8 mouse cellular contexts compared by ENCODE assay signal in genomic region chr6:28480752-28481492, GRCm38 (mm10). TPM values are rescaled to one million over a fixed set of nuclear protein-coding genes. Genes with fewer than 3 reads are reported as not detected.
DNase-seq lines count a peak whose midpoint lies in the region; ATAC-seq and TF ChIP-seq lines count a peak whose summit lies in the region.

No protein-coding gene starts in this region.

- no peak for ATAC-seq in lung, embryonic 14.5 days (ENCODE audit: insufficient read depth)
- ATAC-seq in embryonic facial prominence, embryonic 12.5 days (ENCODE audit: insufficient number of reproducible peaks, insufficient read depth, low FRiP score, low TSS enrichment): no peak
- no peak for ATAC-seq in kidney, embryonic 14.5 days (ENCODE audit: low FRiP score, low TSS enrichment)
- ATAC-seq in neural tube, embryonic 12.5 days (ENCODE audit: low FRiP score, low read depth): no peak
- ATAC-seq in cerebellum, adult (ENCODE audit: insufficient number of reproducible peaks, low FRiP score, low TSS enrichment): no peak; the same call in 1 of the 2 replicates

- peak overlapping the region; percentile 92 for H3K4me3 ChIP-seq in lung, embryonic 14.5 days (ENCODE audit: low read depth, low read length)
- peak overlapping the region; percentile 84 for H3K4me3 ChIP-seq in embryonic facial prominence, embryonic 12.5 days
- peak overlapping the region; percentile 83 for H3K4me3 ChIP-seq in kidney, embryonic 14.5 days (ENCODE audit: low read length)
- H3K4me3 ChIP-seq in neural tube, embryonic 12.5 days: peak overlapping the region; percentile 83

- no peaks in the 10 kb centered on the region for H3K9me3 ChIP-seq in lung, embryonic 14.5 days (ENCODE audit: low read depth, low read length)
- no peaks in the 10 kb centered on the region for H3K9me3 ChIP-seq in embryonic facial prominence, embryonic 12.5 days
- H3K9me3 ChIP-seq in kidney, embryonic 14.5 days (ENCODE audit: control insufficient read depth, low read length): no peaks in the 10 kb centered on the region
- no peaks in the 10 kb centered on the region for H3K9me3 ChIP-seq in neural tube, embryonic 12.5 days

- H3K4me2 ChIP-seq in lung, embryonic 14.5 days: peak overlapping the region; percentile 66
- peak overlapping the region; percentile 60 for H3K4me2 ChIP-seq in embryonic facial prominence, embryonic 12.5 days (replicated peaks)
- H3K4me2 ChIP-seq in kidney, embryonic 14.5 days (replicated peaks; ENCODE audit: low read depth, low read length): peak overlapping the region; percentile 67
- peak overlapping the region; percentile 72 for H3K4me2 ChIP-seq in neural tube, embryonic 12.5 days (replicated peaks)

- 5% methylated on average over 21 of the region's 21 CpGs for WGBS in lung, embryonic 14.5 days
- 5% methylated on average over 21 of the region's 21 CpGs for WGBS in embryonic facial prominence, embryonic 12.5 days
- 5% methylated on average over 21 of the region's 21 CpGs for WGBS in kidney, embryonic 14.5 days
- 7% methylated on average over 21 of the region's 21 CpGs for WGBS in neural tube, embryonic 12.5 days

- peak overlapping the region; percentile 87 for H3K27ac ChIP-seq in lung, embryonic 14.5 days (ENCODE audit: low read depth)
- peak overlapping the region; percentile 77 for H3K27ac ChIP-seq in embryonic facial prominence, embryonic 12.5 days
- H3K27ac ChIP-seq in kidney, embryonic 14.5 days (ENCODE audit: low read depth, low read length): no peak overlapping the region
- H3K27ac ChIP-seq in neural tube, embryonic 12.5 days: peak overlapping the region; percentile 55; the same call in 1 of the 2 replicates

- peak overlapping the region; percentile 75 for H3K9ac ChIP-seq in lung, embryonic 14.5 days
- peak overlapping the region; percentile 74 for H3K9ac ChIP-seq in embryonic facial prominence, embryonic 12.5 days
- H3K9ac ChIP-seq in kidney, embryonic 14.5 days (ENCODE audit: low read depth, low read length): peak overlapping the region; percentile 86
- H3K9ac ChIP-seq in neural tube, embryonic 12.5 days: peak overlapping the region; percentile 79

- peaks cover 13% of the 10 kb centered on the region for H3K4me1 ChIP-seq in lung, embryonic 14.5 days (ENCODE audit: insufficient read depth)
- peaks cover 25% of the 10 kb centered on the region for H3K4me1 ChIP-seq in embryonic facial prominence, embryonic 12.5 days
- H3K4me1 ChIP-seq in kidney, embryonic 14.5 days (ENCODE audit: control insufficient read depth, insufficient read depth, low read length): peaks cover 24% of the 10 kb centered on the region
- H3K4me1 ChIP-seq in neural tube, embryonic 12.5 days: peaks cover 25% of the 10 kb centered on the region

- peak; percentile 33 for DNase-seq in lung, embryonic 14.5 days
- no peak for DNase-seq in lung, postnatal 25 days (ENCODE audit: low spot score)
- no peak for DNase-seq in left cerebral cortex, adult 8-10 months (ENCODE audit: low spot score in 2 of 2)
- no peak for DNase-seq in layer of hippocampus, adult 9-10 months (ENCODE audit: low spot score)

- no peaks in the 10 kb centered on the region for H3K27me3 ChIP-seq in lung, embryonic 14.5 days (ENCODE audit: insufficient read depth, low read length)
- H3K27me3 ChIP-seq in embryonic facial prominence, embryonic 12.5 days: no peaks in the 10 kb centered on the region
- H3K27me3 ChIP-seq in kidney, embryonic 14.5 days (ENCODE audit: control insufficient read depth, insufficient read depth, low read length): no peaks in the 10 kb centered on the region
- H3K27me3 ChIP-seq in neural tube, embryonic 12.5 days (replicated peaks): no peaks in the 10 kb centered on the region

- peaks cover 11% of the 10 kb centered on the region for H3K36me3 ChIP-seq in lung, embryonic 14.5 days (ENCODE audit: insufficient read depth)
- no peaks in the 10 kb centered on the region for H3K36me3 ChIP-seq in embryonic facial prominence, embryonic 12.5 days
- H3K36me3 ChIP-seq in kidney, embryonic 14.5 days (ENCODE audit: control insufficient read depth, insufficient read depth, low read length): peaks cover 12% of the 10 kb centered on the region; the same call in 1 of the 2 replicates
- H3K36me3 ChIP-seq in neural tube, embryonic 12.5 days: 0 out of 2 replicates have a peak, but pooled peaks cover 3% of the 10 kb centered on the region

- no peak for TF ChIP-seq CTCF in lung, embryonic 14.5 days (IDR thresholded peaks at IDR 0.05; ENCODE audit: low read depth)

RNA-seq across cellular contexts. Expression of gene Snd1, which starts 6.0 kb away (rescaled TPM):
- 142 and 145 TPM in 2 replicates for polyA plus RNA-seq in lung, embryonic 14.5 days (2014; fragmentation: Nextera tagmentation; extraction: Ambion mirVana)
- 126 and 133 TPM in 2 replicates for polyA plus RNA-seq in embryonic facial prominence, embryonic 12.5 days (2016; fragmentation: Nextera tagmentation; extraction: Ambion mirVana)
- 64.1 and 127 TPM in 2 replicates for polyA plus RNA-seq in kidney, embryonic 14.5 days (2014; fragmentation: Nextera tagmentation; extraction: Ambion mirVana)
- 100 and 101 TPM in 2 replicates for polyA plus RNA-seq in neural tube, embryonic 12.5 days (2016; fragmentation: Nextera tagmentation; extraction: Ambion mirVana)
- 10 to 100 TPM; 81.9 to 93.2 (median 88.8) TPM for total RNA-seq in left cerebral cortex, adult 8-10 months (2022)

RNA-seq across cellular contexts. Expression of gene Pax4, which starts 31.8 kb away (rescaled TPM):
- not detected in 2 replicates for polyA plus RNA-seq in lung, embryonic 14.5 days (2014; fragmentation: Nextera tagmentation; extraction: Ambion mirVana)
- polyA plus RNA-seq in embryonic facial prominence, embryonic 12.5 days (2016; fragmentation: Nextera tagmentation; extraction: Ambion mirVana): not detected in 2 replicates
- not detected in 2 replicates for polyA plus RNA-seq in kidney, embryonic 14.5 days (2014; fragmentation: Nextera tagmentation; extraction: Ambion mirVana)
- not detected in 2 replicates for polyA plus RNA-seq in neural tube, embryonic 12.5 days (2016; fragmentation: Nextera tagmentation; extraction: Ambion mirVana)
- total RNA-seq in left cerebral cortex, adult 8-10 months (2022): not detected

RNA-seq across cellular contexts. Expression of gene Gcc1, which starts 52.7 kb away (rescaled TPM):
- 7.1 and 7.3 TPM in 2 replicates for polyA plus RNA-seq in lung, embryonic 14.5 days (2014; fragmentation: Nextera tagmentation; extraction: Ambion mirVana)
- 11.9 and 14.1 TPM in 2 replicates for polyA plus RNA-seq in embryonic facial prominence, embryonic 12.5 days (2016; fragmentation: Nextera tagmentation; extraction: Ambion mirVana)
- polyA plus RNA-seq in kidney, embryonic 14.5 days (2014; fragmentation: Nextera tagmentation; extraction: Ambion mirVana): 4.8 and 8.0 TPM in 2 replicates
- polyA plus RNA-seq in neural tube, embryonic 12.5 days (2016; fragmentation: Nextera tagmentation; extraction: Ambion mirVana): 12.8 and 13.8 TPM in 2 replicates
- 10 to 100 TPM; 15.7 to 22.2 (median 19.9) TPM for total RNA-seq in left cerebral cortex, adult 8-10 months (2022)

RNA-seq across cellular contexts. Expression of gene Fscn3, which starts 53.3 kb away (rescaled TPM):
- polyA plus RNA-seq in lung, embryonic 14.5 days (2014; fragmentation: Nextera tagmentation; extraction: Ambion mirVana): not detected in 2 replicates
- not detected in 2 replicates for polyA plus RNA-seq in embryonic facial prominence, embryonic 12.5 days (2016; fragmentation: Nextera tagmentation; extraction: Ambion mirVana)
- polyA plus RNA-seq in kidney, embryonic 14.5 days (2014; fragmentation: Nextera tagmentation; extraction: Ambion mirVana): not detected in 2 replicates
- polyA plus RNA-seq in neural tube, embryonic 12.5 days (2016; fragmentation: Nextera tagmentation; extraction: Ambion mirVana): not detected in 2 replicates
- not detected for total RNA-seq in left cerebral cortex, adult 8-10 months (2022)

RNA-seq across cellular contexts. Expression of gene Arf5, which starts 57.6 kb away (rescaled TPM):
- 349 and 376 TPM in 2 replicates for polyA plus RNA-seq in lung, embryonic 14.5 days (2014; fragmentation: Nextera tagmentation; extraction: Ambion mirVana)
- polyA plus RNA-seq in embryonic facial prominence, embryonic 12.5 days (2016; fragmentation: Nextera tagmentation; extraction: Ambion mirVana): 359 and 364 TPM in 2 replicates
- 283 and 293 TPM in 2 replicates for polyA plus RNA-seq in kidney, embryonic 14.5 days (2014; fragmentation: Nextera tagmentation; extraction: Ambion mirVana)
- 346 and 362 TPM in 2 replicates for polyA plus RNA-seq in neural tube, embryonic 12.5 days (2016; fragmentation: Nextera tagmentation; extraction: Ambion mirVana)
- 100 to 1,000 TPM; 230 to 256 (median 247) TPM for total RNA-seq in left cerebral cortex, adult 8-10 months (2022)
